Mouse (Mus musculus): ENCODE results near the gene Sh3d21. TPM values are rescaled to one million over a fixed set of nuclear protein-coding genes. Genes with fewer than 3 reads are reported as not detected.

The Sh3d21 gene
- polyA plus RNA-seq (2017; shearing (Covaris generic)): 0.91 TPM

DNA sequence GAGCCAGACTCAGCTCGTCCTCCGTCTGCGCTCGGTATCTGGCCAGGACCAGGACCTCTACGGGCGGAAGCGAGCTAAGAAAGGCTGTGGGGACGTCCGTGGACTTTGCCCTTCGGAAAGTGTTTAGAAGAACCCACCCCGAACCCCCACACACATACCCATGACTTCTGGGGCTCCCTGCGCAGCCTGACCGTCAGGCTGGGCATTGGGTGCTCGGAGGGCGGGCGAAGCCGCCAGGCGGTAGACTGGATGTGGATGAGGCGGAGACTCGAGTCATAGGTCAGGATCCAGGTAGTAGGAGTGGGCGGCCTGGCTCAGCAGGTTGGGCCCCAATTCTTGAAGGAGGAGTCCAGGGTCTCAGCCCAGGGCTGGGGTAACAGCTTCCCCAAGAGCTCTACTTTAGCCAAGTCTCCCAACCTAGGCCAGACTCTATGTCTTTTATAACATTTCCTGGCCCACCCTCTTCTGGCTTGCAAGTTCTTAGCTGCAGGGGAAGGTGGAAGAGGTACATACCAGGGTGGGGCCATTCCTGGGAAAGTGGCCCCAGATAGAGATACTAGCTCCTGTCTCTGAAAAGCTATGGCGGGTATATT lies at the start of gene Sh3d21:
Gene Sh3d21 (minus strand): TSS at position 425 of the 593 bp plus-strand sequence.

DNA sequence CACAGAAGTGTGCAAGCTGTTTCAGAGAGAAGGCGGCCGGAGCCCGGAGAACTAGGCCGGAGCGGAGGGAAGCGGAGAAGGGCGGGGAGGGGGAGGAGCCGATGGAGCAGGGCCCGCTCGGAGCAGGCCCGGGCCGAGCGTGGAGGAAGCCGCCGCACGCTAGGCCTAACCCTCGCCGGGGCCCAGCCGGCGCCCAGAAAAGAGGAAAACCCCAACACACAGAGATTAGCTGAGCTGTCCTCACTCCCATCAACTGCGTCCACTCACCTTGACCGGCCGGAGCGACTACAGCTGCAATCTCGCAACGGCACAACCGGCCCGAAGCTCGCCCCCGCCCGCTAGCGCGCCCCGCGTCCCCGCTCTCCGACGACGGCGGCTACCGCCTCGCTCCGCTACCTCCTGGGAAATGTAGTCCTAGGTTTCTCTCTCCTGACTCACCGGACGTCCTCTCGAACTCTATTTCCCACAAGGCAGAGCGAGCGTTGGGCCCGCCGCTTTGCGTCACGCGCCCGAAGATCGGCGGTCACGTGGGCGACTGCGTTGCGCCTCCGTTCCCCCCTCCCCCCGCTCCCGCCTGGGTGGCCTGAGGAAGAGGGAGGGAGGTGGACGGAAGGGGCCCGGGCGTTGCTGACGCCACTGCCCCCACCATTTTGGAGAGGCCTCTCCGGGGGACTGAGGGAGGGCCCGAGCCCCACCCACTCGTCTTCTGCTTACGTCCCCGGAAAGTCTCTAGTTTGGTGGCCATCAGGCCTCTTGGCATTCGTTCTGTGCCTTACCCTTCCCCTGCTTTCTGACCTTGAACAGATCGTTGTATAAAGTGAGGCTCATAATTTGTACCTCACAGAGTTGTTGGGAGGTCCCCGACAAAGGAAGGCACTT lies 39.3 kb upstream of the Sh3d21 start, which contains the start of gene Thrap3:
Gene Thrap3 (minus strand): TSS at position 458 of the 879 bp plus-strand sequence.

DNA sequence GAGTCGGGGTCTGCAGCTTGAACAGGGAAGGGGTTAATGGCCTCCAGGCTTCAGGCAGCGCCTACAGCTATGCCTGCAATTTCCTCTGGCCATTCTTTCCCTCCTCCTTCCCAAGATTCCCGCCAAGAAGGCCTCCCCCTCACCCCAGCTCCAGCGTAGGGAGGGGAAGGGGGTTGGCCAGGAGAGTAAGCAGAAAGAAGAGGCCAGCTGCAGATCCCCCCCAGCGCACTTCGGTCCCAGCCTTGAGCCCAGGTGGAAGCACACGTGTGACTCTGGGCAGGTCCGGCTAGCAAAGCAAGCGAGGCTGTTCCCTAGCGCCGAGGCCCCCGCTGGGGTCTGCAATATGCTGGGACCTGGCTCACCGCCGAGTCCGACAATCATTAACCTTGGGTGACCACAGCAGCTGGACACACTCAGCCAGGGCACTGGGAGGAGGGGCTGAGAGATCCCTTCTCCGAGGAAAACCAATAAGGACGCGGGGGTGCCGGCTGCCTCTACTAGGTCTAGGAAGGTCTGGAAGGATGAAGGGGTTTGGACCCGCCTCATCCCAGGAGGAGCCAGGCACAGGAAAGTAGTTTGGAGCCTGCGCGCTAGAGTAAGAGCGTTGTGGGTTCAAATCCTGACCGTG lies 15.6 kb downstream of the Sh3d21 start, which contains the start of gene Eva1b:
Gene Eva1b (plus strand): TSS at position 212 of the 628 bp plus-strand sequence.

DNA sequence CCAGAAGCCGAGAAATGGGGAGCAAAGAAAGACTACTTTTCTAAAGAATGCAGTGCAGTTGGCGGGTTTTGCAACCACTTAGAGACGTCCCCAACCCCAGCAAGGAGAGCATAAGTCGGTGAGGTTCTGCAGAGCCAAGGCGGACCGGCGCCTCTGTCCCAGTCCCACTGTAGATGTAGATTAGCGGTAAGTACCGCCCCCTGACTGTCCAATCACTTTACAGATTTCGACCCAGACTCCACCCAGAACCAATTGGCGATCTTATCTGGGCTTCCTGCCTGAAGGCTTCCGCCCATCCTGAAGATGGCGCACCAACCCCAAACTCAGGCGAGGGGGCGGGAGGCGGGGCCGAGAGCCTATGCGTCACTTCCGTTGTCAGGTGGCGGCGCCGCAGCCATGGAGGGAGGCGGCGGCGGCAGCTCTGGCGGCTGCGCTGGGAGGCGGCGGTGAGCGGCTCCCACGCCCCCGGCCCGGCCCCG lies 59.7 kb downstream of the Sh3d21 start, which contains the start of gene Stk40:
Gene Stk40 (plus strand): TSS at position 368 of the 479 bp plus-strand sequence.

Other genes with a start within 250 kb of the Sh3d21 start
- not detected for gene Csf3r, start 138.9 kb downstream of the Sh3d21 start, polyA plus RNA-seq (2017; shearing (Covaris generic))
- gene Mrps15, start 116.6 kb downstream of the Sh3d21 start, polyA plus RNA-seq (2017; shearing (Covaris generic)): 81.3 TPM
- gene Oscp1, start 104.9 kb downstream of the Sh3d21 start, polyA plus RNA-seq (2017; shearing (Covaris generic)): 0.07 TPM
- gene Lsm10, start 66.9 kb downstream of the Sh3d21 start, polyA plus RNA-seq (2017; shearing (Covaris generic)): 16.6 TPM
- 42.3 TPM for gene Stk40, start 59.5 kb downstream of the Sh3d21 start, polyA plus RNA-seq (2017; shearing (Covaris generic))
- gene Eva1b, start 15.7 kb downstream of the Sh3d21 start, polyA plus RNA-seq (2017; shearing (Covaris generic)): 20.7 TPM
- gene Thrap3, start 39.3 kb upstream of the Sh3d21 start, polyA plus RNA-seq (2017; shearing (Covaris generic)): 335 TPM
- 38.1 TPM for gene Map7d1, start 92.9 kb upstream of the Sh3d21 start, polyA plus RNA-seq (2017; shearing (Covaris generic))
- 66.7 TPM for gene Trappc3, start 98.8 kb upstream of the Sh3d21 start, polyA plus RNA-seq (2017; shearing (Covaris generic))
- gene Col8a2, start 123.3 kb upstream of the Sh3d21 start, polyA plus RNA-seq (2017; shearing (Covaris generic)): not detected
- gene Adprhl2, start 158.2 kb upstream of the Sh3d21 start, polyA plus RNA-seq (2017; shearing (Covaris generic)): 68.9 TPM
- not detected for gene Tekt2, start 162.2 kb upstream of the Sh3d21 start, polyA plus RNA-seq (2017; shearing (Covaris generic))